Comparison of ENCODE assay signal across 16 mouse cellular contexts in the genomic region with DNA sequence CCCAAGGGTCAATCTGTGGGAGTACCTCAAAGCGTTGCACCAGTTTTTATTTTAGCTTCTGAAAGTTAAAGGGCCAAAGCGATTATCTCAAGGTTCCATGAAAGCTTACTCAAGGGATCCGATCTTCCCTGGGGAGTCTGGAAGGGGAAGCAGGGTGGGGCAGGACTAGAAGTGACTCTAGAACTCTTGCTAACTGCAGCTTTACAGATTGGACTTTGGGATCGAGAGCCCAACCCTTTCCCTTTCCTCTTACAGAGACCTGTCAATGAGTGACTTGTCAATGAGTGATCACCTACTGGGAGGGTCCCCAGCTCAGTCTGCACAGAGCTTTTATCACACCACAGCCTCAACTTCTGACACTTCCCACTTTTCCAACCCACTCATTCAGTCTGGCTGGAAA. TPM values are rescaled to one million over a fixed set of nuclear protein-coding genes. Genes with fewer than 3 reads are reported as not detected.
DNase-seq lines count a peak whose midpoint lies in the region; ATAC-seq lines count a peak whose summit lies in the region.
"Had no signal": no experiment of that assay in that cellular context is flagged by ENCODE, and none has a peak within 500 bp of the region (broad histone marks: within the 10 kb centered on the region; RNA-seq: fewer than 3 reads in every experiment).

No protein-coding gene starts in this region.

- no peak overlapping the region for H3K4me2 ChIP-seq in liver, embryonic 13.5 days
- H3K4me2 ChIP-seq: heart, embryonic 15.5 days; neural tube, embryonic 15.5 days had no signal

- WGBS in heart, embryonic 10.5 days: 48% methylated on average over 4 of the region's 4 CpGs
- 47% methylated on average over 4 of the region's 4 CpGs for WGBS in liver, embryonic 13.5 days (ENCODE audit: insufficient replicate concordance)

- H3K9me3 ChIP-seq in heart, embryonic 10.5 days: no peaks in the 10 kb centered on the region
- no peaks in the 10 kb centered on the region for H3K9me3 ChIP-seq in liver, embryonic 13.5 days (replicated peaks)
- H3K9me3 ChIP-seq: G1E; heart, embryonic 15.5 days; neural tube, embryonic 15.5 days had no signal

- no peak overlapping the region; the same call in 1 of the 2 replicates for H3K27ac ChIP-seq in heart, embryonic 10.5 days
- H3K27ac ChIP-seq in liver, embryonic 13.5 days: peak overlapping the region; percentile 10; the same call in 1 of the 2 replicates
- H3K27ac ChIP-seq: heart, embryonic 15.5 days; hindbrain, postnatal 0 days; neural tube, embryonic 15.5 days had no signal

- peak; percentile 49 to 72 for DNase-seq in heart, adult 18-20 months
- no peak for DNase-seq in heart, embryonic 10.5 days (ENCODE audit: low spot score)
- DNase-seq in R1 (ENCODE audit: low read depth, low spot score): peak; percentile 27
- peak; percentile 55 to 61 for DNase-seq in kidney, adult 8-10 months
- no peak for DNase-seq in liver, embryonic 13.5 days
- no peak for DNase-seq in right cerebral cortex, postnatal 36 days (ENCODE audit: low spot score in 2 of 2)
- DNase-seq in frontal cortex, postnatal 25 days (ENCODE audit: low spot score in 2 of 2): no peak
- DNase-seq in embryo, embryonic 11 days: no peak
- DNase-seq: B cell, adult 2 months; cerebellum, adult 18-20 months; thymus, postnatal 14 days had no signal

- H3K4me1 ChIP-seq in heart, embryonic 10.5 days: peaks cover 19% of the 10 kb centered on the region
- peaks cover 20% of the 10 kb centered on the region; the same call in 1 of the 2 replicates for H3K4me1 ChIP-seq in liver, embryonic 13.5 days (replicated peaks)

- no peaks in the 10 kb centered on the region for H3K27me3 ChIP-seq in heart, embryonic 10.5 days (ENCODE audit: insufficient read depth, poor library complexity, severe bottlenecking)
- peaks cover 9% of the 10 kb centered on the region for H3K27me3 ChIP-seq in liver, embryonic 13.5 days
- H3K27me3 ChIP-seq: heart, embryonic 15.5 days; neural tube, embryonic 15.5 days had no signal

- H3K36me3 ChIP-seq in heart, embryonic 10.5 days: no peaks in the 10 kb centered on the region
- no peaks in the 10 kb centered on the region for H3K36me3 ChIP-seq in liver, embryonic 13.5 days
- H3K36me3 ChIP-seq: G1E; heart, embryonic 15.5 days; neural tube, embryonic 15.5 days had no signal

- 0 out of 2 replicates have a peak, but pooled peaks have one; percentile 60 for ATAC-seq in liver, embryonic 13.5 days (ENCODE audit: low read depth)
- ATAC-seq: hindbrain, postnatal 0 days had no signal

- no peak overlapping the region for H3K4me3 ChIP-seq in heart, embryonic 10.5 days
- H3K4me3 ChIP-seq in liver, embryonic 13.5 days (replicated peaks): no peak overlapping the region
- H3K4me3 ChIP-seq: heart, embryonic 15.5 days; megakaryocyte, embryonic 14.5 days; neural tube, embryonic 15.5 days had no signal

- no peak overlapping the region for H3K9ac ChIP-seq in liver, embryonic 13.5 days
- H3K9ac ChIP-seq: heart, embryonic 15.5 days; neural tube, embryonic 15.5 days had no signal

RNA-seq across cellular contexts. Expression of a gene that starts 7.6 kb away (rescaled TPM):
- total RNA-seq in heart, adult 18-20 months (2021): 10 to 100 TPM; 14.3 to 16.1 TPM
- polyA plus RNA-seq in heart, embryonic 10.5 days (2016; fragmentation: Nextera tagmentation; extraction: Ambion mirVana): 25.9 and 29.4 TPM in 2 replicates
- polyA plus RNA-seq in liver, embryonic 13.5 days (2015; fragmentation: Nextera tagmentation; extraction: Ambion mirVana): 7.8 and 12.0 TPM in 2 replicates

Comparison
In these comparisons a context has a peak if more than half of its experiments do, and no peak if none do; other contexts are left out.
1. DNase-seq: peak in heart, adult 18-20 months (2 of 2), R1 (single experiment) and kidney, adult 8-10 months (2 of 2); none in heart, embryonic 10.5 days (single experiment), liver, embryonic 13.5 days (single experiment), right cerebral cortex, postnatal 36 days (0 of 2), frontal cortex, postnatal 25 days (0 of 2) and embryo, embryonic 11 days (single experiment).